Mouse (Mus musculus) erythroblast, embryonic 14.5 days (primary cell): ENCODE data around the gene Chst11.

Source experiments
- GATA1 ChIP-seq: IDR thresholded peaks from 2 replicates; pipeline ENCODE4 v1.6.1; 2012; ENCODE audit warnings: low read length, inconsistent platforms, mixed read lengths
- TAL1 ChIP-seq: IDR thresholded peaks from 3 replicates; pipeline ENCODE4 v1.6.1; 2012; ENCODE audit warnings: low read length, inconsistent platforms, mixed read lengths

DNA sequence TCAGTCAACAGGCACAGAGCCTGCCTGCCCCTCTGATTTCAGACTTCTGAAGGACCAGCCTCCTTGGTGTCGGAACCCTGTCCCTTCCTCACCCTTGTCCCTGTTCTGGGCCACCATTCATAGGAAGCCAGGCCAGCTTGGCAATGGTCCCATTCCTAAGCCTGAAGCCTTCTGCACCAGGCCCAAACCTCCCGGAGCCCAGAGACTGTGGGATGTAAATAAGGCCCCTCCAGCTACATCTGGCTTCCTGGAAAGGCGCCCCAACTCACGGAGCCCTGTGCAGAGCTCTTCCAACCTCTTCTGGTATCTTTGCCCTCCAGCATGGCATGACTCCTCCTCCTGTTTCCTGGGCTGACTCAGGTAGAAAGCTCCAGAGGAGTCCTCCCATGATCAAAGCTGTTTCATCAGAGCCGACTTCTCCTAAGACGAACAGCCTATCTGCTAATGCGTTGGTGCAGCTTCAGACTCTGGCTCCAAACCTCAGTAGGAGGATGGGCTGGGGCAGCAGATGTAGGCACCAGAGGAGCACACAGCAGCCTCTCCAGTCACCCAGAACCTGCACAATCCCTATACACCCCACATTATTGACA, 199.3 kb downstream of the Chst11 start:
- TF ChIP-seq GATA1 (no peak), TAL1 (no peak)
